Mouse (Mus musculus) liver, postnatal 0 days (tissue): ENCODE measurements around the gene Amz2.

Experiments used
- CTCF ChIP-seq: sonication (generic); IDR thresholded peaks from 2 replicates; pipeline ENCODE4 v1.5.1; 2016; ENCODE audit warnings: antibody characterized with exemption, low read depth
- EP300 ChIP-seq: IDR thresholded peaks from 2 replicates; pipeline ENCODE4 v1.6.1; 2016; ENCODE audit warnings: antibody characterized with exemption, low read depth, mild to moderate bottlenecking

DNA sequence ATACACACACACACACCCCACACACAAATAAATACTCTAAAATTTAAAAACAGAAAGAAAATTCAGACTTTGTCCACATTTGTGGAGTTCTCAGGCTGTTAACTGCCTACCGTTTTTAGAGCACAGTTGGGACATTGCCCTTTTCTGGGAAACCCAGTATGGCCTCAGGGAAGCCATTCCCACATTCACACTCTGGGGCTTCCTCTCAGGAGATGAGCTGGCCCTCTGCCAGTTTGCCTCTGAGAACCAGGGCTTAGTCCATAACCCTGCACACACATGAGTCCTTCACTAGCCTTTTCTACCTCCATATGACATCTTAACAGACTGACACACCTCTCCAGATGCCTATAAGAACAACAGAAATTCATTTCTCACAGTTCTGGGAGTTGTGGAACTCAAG is 2.5 kb upstream of the Amz2 start:
- TF ChIP-seq CTCF (no peak), EP300 (no peak)
